Mouse (Mus musculus) hindbrain, postnatal 0 days (tissue): ENCODE measurements around the gene Pkp4. TPM values are rescaled to one million over a fixed set of nuclear protein-coding genes. Genes with fewer than 3 reads are reported as not detected.

ENCODE experiments used
- ATAC-seq: fragments of 200-750 bp; cut with Nextera tagmentation; 2 replicates; pipeline ENCODE4 v1.8.0; 2017; ENCODE audit warnings: mild to moderate bottlenecking, moderate TSS enrichment, moderate library complexity
- DNase-seq: peaks from one replicate; pipeline ENCODE4 v3.0.0-alpha.2; 2015; ENCODE audit warnings: low spot score
- H3K27ac ChIP-seq: fragments of 300-500 bp; sonication (generic); 2 replicates; pipeline ENCODE4 v1.5.1; 2014; ENCODE audit warnings: mild to moderate bottlenecking
- H3K27me3 ChIP-seq: fragments of 300-500 bp; sonication (generic); 2 replicates; pipeline ENCODE4 v1.6.1; 2014; ENCODE audit warnings: low read length, mixed read lengths; ENCODE audit not compliant: insufficient read depth
- H3K36me3 ChIP-seq: fragments of 300-500 bp; sonication (generic); 2 replicates; pipeline ENCODE4 v1.6.1; 2014; ENCODE audit warnings: low read length, mixed read lengths; ENCODE audit not compliant: insufficient read depth
- H3K4me1 ChIP-seq: fragments of 300-500 bp; sonication (generic); 2 replicates; pipeline ENCODE4 v1.6.1; 2014; ENCODE audit warnings: antibody characterized with exemption, low read length, mixed read lengths; ENCODE audit not compliant: insufficient read depth
- H3K4me2 ChIP-seq: fragments of 300-500 bp; sonication (generic); 2 replicates; pipeline ENCODE4 v1.6.1; 2014; ENCODE audit warnings: low read depth, mild to moderate bottlenecking, low read length, moderate library complexity, mixed read lengths
- H3K4me3 ChIP-seq: fragments of 300-500 bp; sonication (generic); 2 replicates; pipeline ENCODE4 v1.5.1; 2014; ENCODE audit warnings: low read length
- H3K9ac ChIP-seq: fragments of 300-500 bp; sonication (generic); replicated peaks from 2 replicates; pipeline ENCODE4 v1.6.1; 2014; ENCODE audit warnings: mild to moderate bottlenecking, low read length, moderate library complexity, mixed read lengths
- H3K9me3 ChIP-seq: fragments of 300-500 bp; sonication (generic); 2 replicates; pipeline ENCODE4 v1.6.1; 2016; ENCODE audit warnings: low read length, mixed read lengths
- CTCF ChIP-seq: IDR thresholded peaks from 2 replicates; pipeline ENCODE4 v1.5.1; 2016; ENCODE audit warnings: antibody characterized with exemption, control low read depth, low read depth
- WGBS: fragments of 180-500 bp; shearing (Covaris S2); extraction: QIAGEN DNeasy Blood & Tissue Kit; methylation state at CpG from one replicate; pipeline ENCODE4 v1.1.7; 2014; 5-methylcytosine and 5-hydroxymethylcytosine counted together
- polyA plus RNA-seq: library from polyadenylated mRNA; unstranded; fragments of >200 nt; fragmentation: Nextera tagmentation; extraction: Ambion mirVana; gene quantifications from 2 replicates; pipeline ENCODE4 v1.2.1, GENCODE M21; 2015
- total RNA-seq: library from RNA; depleted of rRNA; stranded (reverse); fragments of >200 nt; gene quantifications from 2 replicates; pipeline ENCODE4 v1.2.3, GENCODE M21; 2014

Pkp4 gene
- total and polyA plus RNA-seq, 2 experiments from 2014 or later = 22.9 to 100 TPM

DNA sequence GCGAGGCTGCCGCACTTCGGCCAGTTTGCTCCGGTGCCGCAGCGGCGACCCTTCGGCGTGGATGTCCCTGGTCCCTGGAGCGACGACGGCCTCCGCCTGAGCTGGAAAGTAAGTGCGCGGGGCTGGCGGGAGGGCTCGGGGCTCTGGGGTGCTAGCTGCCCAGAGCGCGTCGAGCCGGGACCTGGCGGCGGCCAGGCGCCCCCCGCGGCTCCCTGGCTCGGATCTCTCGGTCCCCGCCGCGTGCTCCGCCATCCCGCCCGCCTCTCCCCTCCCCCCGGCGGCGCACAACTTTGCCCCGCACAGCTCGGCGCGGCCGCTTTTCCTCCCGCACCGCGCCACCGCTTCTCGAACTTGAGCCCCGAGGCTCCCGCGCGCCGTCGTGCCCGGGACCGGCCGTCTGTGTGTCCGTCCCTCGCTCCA lies 381 bp downstream of the Pkp4 start:
- peak overlapping the region; percentile 88 for H3K27ac ChIP-seq
- DNase-seq = no peak
- no peaks in the 10 kb centered on the region for H3K4me1 ChIP-seq
- H3K4me2 ChIP-seq = peak overlapping the region; percentile 66
- ATAC-seq = peak; percentile 60
- peak overlapping the region; percentile 87 for H3K4me3 ChIP-seq
- no peaks in the 10 kb centered on the region for H3K27me3 ChIP-seq
- WGBS = under 1% methylated on average over 30 of the region's 58 CpGs
- no peaks in the 10 kb centered on the region for H3K9me3 ChIP-seq
- H3K9ac ChIP-seq = peak overlapping the region; percentile 83
- TF ChIP-seq CTCF = no peak
- H3K36me3 ChIP-seq = no peaks in the 10 kb centered on the region

DNA sequence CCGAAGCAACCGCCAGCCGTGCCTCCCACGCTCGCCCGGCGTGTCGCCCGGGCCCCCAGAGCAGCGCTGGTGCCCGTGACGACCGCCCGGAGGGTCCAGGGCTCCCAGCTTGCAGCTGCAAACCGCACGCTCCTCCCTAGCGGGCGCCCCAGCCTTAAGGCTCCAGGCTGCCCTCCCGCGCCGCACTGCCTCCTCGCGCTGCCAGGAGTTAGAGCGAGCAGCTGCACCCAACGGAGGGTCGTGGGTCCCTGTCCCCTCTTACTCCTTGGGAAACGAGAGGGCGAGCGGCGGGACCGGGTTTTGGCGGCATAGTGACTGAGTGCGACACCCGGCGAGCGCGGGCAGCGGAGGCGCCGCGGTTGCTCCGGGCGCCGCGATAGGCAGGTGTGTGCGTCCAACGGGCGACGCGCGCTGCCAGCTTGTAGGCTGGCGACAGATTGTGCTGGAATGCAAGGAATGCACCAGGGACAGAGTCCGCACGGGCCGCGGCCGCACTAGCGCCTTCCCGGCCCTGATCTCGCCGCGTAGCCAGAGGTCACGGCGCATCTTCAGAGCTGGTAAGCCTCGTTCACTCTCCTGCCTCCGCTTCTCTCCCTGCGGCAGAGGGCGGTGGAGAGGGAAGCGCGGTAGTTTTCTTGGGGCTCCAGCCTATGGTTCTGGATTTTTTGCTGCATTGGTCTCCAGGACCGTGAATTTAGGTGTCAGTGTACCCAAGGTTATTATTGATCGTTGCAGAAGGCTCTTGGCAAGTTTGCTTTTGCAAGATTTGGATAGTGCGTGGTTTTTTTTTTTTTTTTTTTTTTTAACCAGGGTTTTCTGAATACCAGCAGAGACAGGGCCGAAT lies 1.0 kb downstream of the Pkp4 start:
- peak overlapping the region; percentile 88 for H3K27ac ChIP-seq
- WGBS = under 1% methylated on average over 73 of the region's 74 CpGs
- DNase-seq (peak; percentile 83), ATAC-seq (peak; percentile 66)
- peak overlapping the region; percentile 83 for H3K9ac ChIP-seq
- H3K36me3 ChIP-seq = no peaks in the 10 kb centered on the region
- H3K9me3 ChIP-seq = no peaks in the 10 kb centered on the region
- peak overlapping the region; percentile 66 for H3K4me2 ChIP-seq
- no peaks in the 10 kb centered on the region for H3K4me1 ChIP-seq
- no peaks in the 10 kb centered on the region for H3K27me3 ChIP-seq
- H3K4me3 ChIP-seq = peak overlapping the region; percentile 87
- TF ChIP-seq CTCF = peak; percentile 66

DNA sequence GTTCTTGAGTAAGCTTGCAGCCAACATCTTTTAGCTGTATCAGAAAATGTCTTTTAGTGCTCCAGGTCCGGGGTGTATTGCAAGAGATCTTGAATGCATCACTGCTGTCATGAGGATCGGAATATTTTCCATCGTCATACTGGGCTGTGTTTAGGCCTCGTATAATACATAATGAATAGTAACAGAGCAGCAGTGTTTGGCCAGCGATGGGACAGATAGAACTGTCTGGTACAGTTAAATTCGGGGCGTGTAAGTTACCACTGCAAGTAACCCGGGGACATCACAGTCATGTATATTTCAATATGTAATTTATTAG lies 1.6 kb downstream of the Pkp4 start:
- H3K36me3 ChIP-seq = no peaks in the 10 kb centered on the region
- no peaks in the 10 kb centered on the region for H3K27me3 ChIP-seq
- WGBS = 16% methylated on average over 8 of the region's 8 CpGs
- H3K27ac ChIP-seq = no peak overlapping the region
- H3K4me1 ChIP-seq = no peaks in the 10 kb centered on the region
- H3K9me3 ChIP-seq = no peaks in the 10 kb centered on the region
- no peak for TF ChIP-seq CTCF
- H3K4me3 ChIP-seq = peak overlapping the region; percentile 87
- no peak for ATAC-seq
- peak overlapping the region; percentile 83 for H3K9ac ChIP-seq
- peak; percentile 40 for DNase-seq
- H3K4me2 ChIP-seq = peak overlapping the region; percentile 66

DNA sequence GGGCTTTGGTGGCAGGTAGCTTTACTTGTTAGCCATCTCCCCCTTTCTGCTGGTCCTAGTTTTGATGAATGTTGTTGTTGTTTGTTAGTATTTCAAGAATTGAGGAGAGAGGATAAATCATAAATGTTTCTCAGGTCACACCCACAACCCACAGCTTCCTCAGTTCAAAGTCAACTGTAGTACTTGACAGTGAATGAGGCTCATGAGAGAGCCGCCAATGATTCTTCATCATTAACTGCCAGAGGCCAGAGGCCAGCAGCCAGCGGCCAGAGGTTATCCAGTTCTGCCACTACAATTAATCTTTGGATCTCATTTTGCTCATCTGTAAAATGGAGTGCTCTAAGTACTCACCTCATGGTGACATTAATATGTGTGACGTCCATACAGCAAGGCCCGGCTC lies 6.3 kb downstream of the Pkp4 start:
- WGBS = 88% methylated on average over 4 of the region's 4 CpGs
- no peaks in the 10 kb centered on the region for H3K9me3 ChIP-seq

DNA sequence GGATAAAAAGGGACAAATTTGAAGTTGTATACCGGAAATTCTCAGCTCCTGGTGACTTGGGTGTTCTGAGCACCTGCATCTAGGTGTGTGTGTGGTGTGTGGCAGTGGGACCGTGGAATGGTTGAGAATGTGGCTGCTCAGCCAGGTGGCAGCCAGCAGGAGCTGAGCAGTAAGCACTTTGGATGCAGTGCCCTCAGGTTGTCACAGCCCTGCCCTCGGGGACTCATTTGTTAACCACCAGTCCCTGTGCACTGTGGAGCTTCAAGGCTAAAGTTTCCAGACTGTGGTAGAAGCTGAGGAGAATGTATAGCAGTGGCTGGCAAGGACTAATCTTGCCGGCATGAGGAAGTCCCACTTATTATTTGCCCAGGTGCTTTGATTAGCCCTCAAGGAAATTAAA lies 7.2 kb downstream of the Pkp4 start:
- Histone ChIP-seq H3K27me3 (no peaks in the 10 kb centered on the region), H3K4me2 (no peak overlapping the region), H3K4me1 (no peaks in the 10 kb centered on the region), H3K9me3 (no peaks in the 10 kb centered on the region), H3K9ac (no peak overlapping the region), H3K27ac (no peak overlapping the region), H3K36me3 (no peaks in the 10 kb centered on the region), H3K4me3 (no peak overlapping the region)
- WGBS = 75% methylated on average over 4 of the region's 4 CpGs
- ATAC-seq (no peak), DNase-seq (no peak)
- no peak for TF ChIP-seq CTCF

More for the DNA sequence above, 6.3 kb downstream of the Pkp4 start:
- H3K27me3 ChIP-seq = no peaks in the 10 kb centered on the region
- H3K36me3 ChIP-seq = no peaks in the 10 kb centered on the region
- DNase-seq = no peak
- H3K4me2 ChIP-seq = no peak overlapping the region
- TF ChIP-seq CTCF = no peak
- no peak for ATAC-seq
- H3K9ac ChIP-seq = no peak overlapping the region
- H3K27ac ChIP-seq = no peak overlapping the region
- H3K4me3 ChIP-seq = no peak overlapping the region
- no peaks in the 10 kb centered on the region for H3K4me1 ChIP-seq

DNA sequence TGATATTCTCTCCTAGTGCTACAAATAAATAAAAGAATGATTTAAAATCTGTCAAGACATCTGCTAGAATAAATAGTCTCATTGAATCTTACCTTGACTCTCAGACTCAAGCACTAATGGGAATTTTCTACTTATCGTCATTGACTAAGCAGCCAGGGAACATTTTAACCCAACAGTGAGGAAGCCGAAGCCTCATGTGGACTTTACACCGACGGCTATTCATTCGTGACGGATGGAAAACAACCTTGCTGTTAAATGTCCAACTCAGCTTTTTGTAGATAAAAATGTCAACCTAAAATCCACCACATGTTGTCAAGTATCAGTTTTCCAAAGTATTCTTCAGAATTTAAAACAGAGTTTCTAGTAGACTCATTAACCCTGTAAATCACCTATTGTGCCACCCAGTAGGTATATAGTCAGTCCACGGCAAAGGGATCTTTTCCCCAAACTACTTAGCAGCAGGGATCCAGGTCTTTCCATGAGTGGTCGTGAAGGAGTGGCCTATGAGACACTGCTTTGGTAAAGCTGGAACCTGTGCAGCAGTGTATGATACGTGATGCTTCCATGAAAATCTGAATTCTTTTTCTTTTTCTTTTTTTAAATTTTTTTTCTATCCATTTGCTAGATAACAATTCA lies 9.0 kb downstream of the Pkp4 start:
- DNase-seq = no peak
- TF ChIP-seq CTCF = no peak
- no peak overlapping the region for H3K9ac ChIP-seq
- H3K36me3 ChIP-seq = no peaks in the 10 kb centered on the region
- H3K4me2 ChIP-seq = no peak overlapping the region
- no peak for ATAC-seq
- H3K9me3 ChIP-seq = no peaks in the 10 kb centered on the region
- H3K4me3 ChIP-seq = no peak overlapping the region
- WGBS = 77% methylated on average over 9 of the region's 9 CpGs
- H3K27ac ChIP-seq = no peak overlapping the region
- H3K27me3 ChIP-seq = no peaks in the 10 kb centered on the region
- H3K4me1 ChIP-seq = no peaks in the 10 kb centered on the region

DNA sequence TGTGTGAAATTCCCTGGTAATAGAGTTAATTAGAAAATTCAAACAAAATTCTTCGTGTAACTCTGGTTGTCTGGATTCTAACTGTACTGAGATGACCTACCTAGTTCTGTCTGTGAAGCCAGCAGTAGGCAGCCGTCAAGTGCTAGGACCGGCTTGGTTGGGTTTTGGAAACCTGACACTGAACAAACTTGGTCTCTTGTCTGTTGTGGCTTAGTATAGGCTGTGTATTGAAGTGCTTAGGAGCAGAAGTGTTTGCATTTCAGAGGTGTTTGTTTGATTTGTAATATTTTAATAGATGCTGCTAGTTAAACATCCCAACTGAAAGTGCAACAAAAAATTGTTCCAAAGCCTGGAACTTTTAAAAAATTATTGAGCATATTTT lies 9.5 kb downstream of the Pkp4 start:
- 75% methylated on average over 3 of the region's 3 CpGs for WGBS

More for the DNA sequence above, 9.5 kb downstream of the Pkp4 start:
- DNase-seq = no peak
- Histone ChIP-seq H3K4me3 (no peak overlapping the region), H3K9ac (no peak overlapping the region), H3K4me1 (no peaks in the 10 kb centered on the region), H3K27me3 (no peaks in the 10 kb centered on the region), H3K36me3 (no peaks in the 10 kb centered on the region), H3K27ac (no peak overlapping the region), H3K9me3 (no peaks in the 10 kb centered on the region), H3K4me2 (no peak overlapping the region)
- ATAC-seq = no peak
- no peak for TF ChIP-seq CTCF
